Mouse (Mus musculus): ENCODE measurements around the gene Cbfa2t3.

The Cbfa2t3 gene

GRCm38 (mm10) chr8:122666827-122667226 lies 32.1 kb downstream of the Cbfa2t3 start:
- DNase-seq (ENCODE audit: extremely low read depth, low read depth, low spot score) = no peak

DNA sequence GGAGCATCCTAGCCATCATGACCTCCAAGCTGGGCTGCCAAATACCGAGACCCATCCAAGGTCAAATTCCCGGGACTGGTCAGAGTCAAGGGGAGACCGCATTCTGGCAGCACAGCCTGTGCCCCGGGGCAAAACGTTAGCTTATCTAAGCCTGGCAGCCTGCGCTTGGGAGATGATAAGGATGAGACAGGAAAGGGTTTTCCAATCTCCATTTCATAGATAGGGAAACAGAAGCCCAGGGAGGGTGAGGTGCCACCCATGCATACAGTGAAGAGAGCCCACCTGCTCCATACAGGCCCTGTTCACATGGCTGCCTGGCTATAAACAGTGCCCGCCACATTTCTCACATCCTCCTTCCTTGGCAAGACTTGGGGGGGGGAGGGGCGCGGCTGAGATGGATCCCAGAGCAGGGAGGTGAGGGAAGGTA lies 32.6 kb downstream of the Cbfa2t3 start:
- DNase-seq (ENCODE audit: extremely low read depth, low read depth, low spot score) = no peak

- no peak for DNase-seq (ENCODE audit: extremely low read depth, low read depth, low spot score)
Observed at GRCm38 (mm10) chr8:122665667-122666316, 33.1 kb downstream of the Cbfa2t3 start.

DNA sequence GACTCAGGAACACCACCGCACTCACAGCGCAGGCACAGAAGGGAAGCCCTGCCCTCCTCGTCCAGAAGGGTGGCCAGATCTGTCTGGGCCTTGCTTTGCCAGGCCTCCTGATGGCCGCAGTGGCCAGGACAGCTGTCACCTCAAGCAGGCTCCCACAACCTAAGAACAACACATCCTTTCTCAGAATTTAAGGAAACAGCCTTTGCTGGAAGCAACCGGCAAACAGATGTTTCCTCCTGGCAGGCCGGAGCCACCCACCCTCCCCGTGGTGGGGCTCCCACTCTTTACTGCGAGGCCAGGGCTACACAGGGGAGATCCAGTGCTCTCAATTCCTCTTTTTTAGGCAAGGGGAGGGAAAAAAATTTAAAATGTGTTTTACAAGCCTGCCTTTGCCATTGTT lies 33.7 kb downstream of the Cbfa2t3 start:
- DNase-seq (ENCODE audit: extremely low read depth, low read depth, low spot score) = no peak

- DNase-seq (ENCODE audit: extremely low read depth, low read depth, low spot score) = no peak
Observed at GRCm38 (mm10) chr8:122663670-122664069, 35.2 kb downstream of the Cbfa2t3 start.

- no peak for DNase-seq (ENCODE audit: extremely low read depth, low read depth, low spot score)
Observed at GRCm38 (mm10) chr8:122663106-122663505, 35.8 kb downstream of the Cbfa2t3 start.

GRCm38 (mm10) chr8:122661894-122662293 lies 37.0 kb downstream of the Cbfa2t3 start:
- no peak for DNase-seq (ENCODE audit: extremely low read depth, low read depth, low spot score)

DNA sequence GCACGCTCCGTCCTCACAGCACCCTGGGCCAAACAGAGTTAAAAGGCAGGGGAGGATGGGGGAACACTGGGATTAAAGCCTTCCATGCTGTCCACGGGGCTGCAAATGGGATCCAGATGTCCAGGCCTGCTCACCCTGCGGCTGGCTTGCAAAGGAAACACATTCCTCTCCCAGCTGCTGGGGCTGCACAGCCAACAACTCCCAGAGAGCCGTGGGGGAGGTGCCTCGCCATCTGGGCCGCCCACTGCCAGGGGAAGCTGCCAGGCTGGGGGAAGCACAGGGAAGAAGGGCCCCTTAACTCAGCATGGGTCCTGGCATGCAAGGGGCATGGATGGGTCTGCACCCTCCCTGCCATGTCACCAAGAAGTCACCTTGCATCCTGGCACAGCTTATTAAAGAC lies 37.8 kb downstream of the Cbfa2t3 start:
- DNase-seq (ENCODE audit: extremely low read depth, low read depth, low spot score) = no peak

DNA sequence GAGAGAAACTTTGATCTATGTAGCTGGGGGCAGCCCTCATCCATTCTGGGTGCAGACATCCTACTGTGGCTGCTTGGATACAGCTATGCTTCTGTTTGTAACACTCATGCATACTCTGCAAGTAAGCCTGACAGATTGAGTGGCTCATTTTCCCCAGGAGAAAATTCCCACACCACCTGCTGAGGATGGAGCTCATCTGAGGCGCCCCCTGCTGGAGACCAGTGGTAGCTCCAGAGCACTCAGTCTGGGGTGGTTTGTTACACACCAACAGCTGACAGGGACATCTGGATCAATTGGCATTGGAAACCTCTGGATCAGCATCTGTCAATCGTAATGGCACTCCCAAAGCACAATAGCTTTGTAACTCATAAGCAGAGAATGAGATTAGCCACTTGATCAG lies 38.9 kb downstream of the Cbfa2t3 start:
- DNase-seq (ENCODE audit: extremely low read depth, low read depth, low spot score) = no peak

- DNase-seq (ENCODE audit: extremely low read depth, low read depth, low spot score) = no peak
Observed at GRCm38 (mm10) chr8:122658807-122659160, 40.1 kb downstream of the Cbfa2t3 start.

DNA sequence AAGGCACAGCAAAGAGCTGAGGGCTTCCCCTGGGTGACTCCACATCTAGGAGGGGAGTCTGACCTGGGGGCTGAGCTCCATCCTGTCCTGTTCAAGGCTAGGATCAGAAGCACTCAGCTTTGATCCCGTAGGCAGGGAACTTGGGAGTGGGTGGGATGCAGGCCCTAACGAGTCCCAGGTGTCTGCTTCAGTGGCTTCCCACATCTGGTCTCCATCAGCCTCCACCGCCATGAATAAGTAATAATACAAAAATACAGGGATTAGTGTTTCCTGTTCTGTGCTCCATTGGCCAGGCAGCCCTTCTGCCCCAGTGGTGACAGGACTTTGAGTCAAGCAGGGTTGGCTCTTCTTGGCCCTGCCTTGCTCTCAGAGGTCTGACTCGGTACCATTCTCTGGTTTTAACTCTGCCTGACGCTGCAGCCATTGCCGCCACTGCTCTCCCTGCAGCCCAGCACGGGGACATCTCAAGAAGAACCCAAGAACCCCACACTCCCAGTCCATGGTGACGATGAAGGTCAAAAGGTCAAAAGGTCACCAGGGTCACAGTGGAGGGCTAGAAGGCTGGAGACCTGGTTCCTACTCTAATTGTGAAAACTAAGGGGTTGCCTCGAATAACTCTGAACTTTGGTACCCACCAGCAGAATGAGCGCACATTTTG lies 40.6 kb downstream of the Cbfa2t3 start:
- no peak for DNase-seq (ENCODE audit: extremely low read depth, low read depth, low spot score)

DNA sequence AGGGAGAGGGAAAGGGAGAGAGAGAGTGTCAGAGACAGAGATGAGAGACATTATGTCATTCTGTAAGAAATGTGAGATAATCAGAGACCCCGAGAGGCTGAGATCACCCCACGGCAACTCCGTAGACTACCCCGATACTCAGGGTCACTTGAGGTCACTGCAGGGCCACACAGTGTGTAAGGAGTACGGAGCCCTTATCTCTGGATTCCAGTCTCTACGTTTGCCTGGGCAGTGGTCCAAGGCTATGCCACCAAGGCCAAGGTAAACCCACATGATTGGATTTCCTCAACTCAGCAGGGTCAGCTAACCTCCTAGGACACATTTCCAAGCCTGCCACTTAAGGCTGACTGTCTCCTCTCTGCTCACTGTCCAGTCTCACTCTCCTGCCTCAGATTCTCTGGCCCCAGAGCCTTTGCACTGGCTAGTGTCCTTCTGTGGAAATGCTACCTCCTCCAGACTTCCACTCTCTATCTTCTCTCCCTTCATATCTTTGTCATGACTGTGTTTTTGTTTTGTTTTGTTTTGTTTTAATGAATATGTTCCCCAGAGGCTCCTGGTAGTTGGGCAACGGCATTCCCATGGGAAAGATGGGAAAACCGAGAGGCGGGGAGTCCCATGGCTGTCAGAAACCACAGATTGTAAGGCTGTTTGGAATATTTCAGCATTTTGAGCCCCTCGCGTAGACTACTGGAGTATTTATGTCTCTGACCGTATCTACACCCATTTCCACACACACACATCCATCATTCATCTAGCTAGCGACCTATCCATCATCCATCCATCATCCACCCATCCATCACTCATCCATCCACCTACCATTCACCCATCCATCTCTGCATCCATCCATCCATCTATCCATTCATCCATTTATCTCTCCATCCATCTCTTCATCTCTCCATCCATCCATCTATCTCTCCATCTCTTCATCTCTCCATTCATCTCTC lies 42.6 kb downstream of the Cbfa2t3 start:
- DNase-seq (ENCODE audit: extremely low read depth, low read depth, low spot score) = no peak

DNA sequence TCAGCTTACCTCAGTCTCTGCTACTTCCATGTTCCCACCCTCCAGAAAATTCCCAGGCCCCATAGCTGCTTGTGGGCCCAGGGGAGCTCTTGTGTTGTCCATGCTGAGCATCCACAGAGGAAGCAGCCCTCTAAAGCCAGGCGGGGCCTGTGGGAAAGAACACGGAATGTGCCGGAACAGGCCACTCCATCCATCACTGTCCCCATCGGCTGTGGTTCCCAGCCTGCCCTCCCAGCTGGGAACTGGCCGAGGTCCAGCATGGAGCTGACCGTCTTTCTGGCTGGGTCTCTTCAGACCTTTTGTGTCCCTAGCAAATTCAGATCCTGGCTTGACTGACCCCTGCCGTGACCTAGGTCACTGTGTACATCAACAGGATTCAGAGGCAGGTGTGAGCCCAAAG lies 44.1 kb downstream of the Cbfa2t3 start:
- no peak for DNase-seq (ENCODE audit: extremely low read depth, low read depth, low spot score)

DNA sequence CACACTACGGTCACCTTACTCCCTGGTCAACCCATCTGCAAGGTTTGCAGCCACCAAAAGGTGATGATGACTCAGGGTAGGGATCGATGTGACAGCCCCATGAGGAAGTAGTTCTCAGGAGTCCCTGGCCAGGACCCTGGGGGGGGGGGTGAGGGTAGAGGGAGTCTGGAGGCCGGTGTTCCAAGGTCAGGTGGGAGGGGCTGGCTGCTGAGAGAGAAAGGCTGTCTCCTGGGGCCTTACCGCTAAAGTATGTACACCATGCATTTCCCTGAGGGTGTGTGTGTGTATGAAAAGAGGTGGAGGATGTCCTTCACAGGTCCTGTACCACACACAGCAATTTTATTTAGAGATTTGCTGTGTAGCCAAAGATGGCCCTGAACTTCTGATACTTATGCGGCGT lies 46.3 kb downstream of the Cbfa2t3 start:
- DNase-seq (ENCODE audit: extremely low read depth, low read depth, low spot score) = no peak

DNA sequence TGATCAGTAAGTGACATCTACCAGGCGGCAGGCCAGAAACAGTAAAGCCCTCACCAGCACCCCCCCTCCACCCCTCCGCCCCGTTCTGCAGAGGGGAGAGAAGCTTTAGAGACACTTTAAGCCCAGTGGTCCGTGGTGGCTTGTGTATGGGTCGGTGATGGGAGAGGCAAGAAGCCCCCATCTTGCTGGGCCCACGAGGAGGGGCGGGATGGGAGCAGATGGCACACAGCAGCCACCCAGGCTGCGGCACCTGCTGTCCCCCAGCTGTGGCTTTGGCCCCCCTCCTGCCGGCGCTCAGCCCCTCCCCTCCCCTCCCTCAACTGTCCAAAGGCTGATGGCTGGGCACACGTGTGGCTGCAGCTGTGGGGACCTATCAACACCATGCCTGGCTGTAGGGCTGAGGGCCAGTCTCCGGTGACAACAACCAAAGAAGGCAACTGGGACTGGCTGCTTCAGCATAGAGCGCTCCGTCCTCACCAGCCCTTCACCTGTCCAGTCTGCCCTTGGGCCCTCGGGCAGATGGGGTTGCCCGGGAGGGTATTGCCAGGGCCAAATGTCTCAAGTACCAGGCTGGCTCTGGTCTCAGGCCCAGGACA lies 47.5 kb downstream of the Cbfa2t3 start:
- DNase-seq (ENCODE audit: extremely low read depth, low read depth, low spot score) = no peak

DNA sequence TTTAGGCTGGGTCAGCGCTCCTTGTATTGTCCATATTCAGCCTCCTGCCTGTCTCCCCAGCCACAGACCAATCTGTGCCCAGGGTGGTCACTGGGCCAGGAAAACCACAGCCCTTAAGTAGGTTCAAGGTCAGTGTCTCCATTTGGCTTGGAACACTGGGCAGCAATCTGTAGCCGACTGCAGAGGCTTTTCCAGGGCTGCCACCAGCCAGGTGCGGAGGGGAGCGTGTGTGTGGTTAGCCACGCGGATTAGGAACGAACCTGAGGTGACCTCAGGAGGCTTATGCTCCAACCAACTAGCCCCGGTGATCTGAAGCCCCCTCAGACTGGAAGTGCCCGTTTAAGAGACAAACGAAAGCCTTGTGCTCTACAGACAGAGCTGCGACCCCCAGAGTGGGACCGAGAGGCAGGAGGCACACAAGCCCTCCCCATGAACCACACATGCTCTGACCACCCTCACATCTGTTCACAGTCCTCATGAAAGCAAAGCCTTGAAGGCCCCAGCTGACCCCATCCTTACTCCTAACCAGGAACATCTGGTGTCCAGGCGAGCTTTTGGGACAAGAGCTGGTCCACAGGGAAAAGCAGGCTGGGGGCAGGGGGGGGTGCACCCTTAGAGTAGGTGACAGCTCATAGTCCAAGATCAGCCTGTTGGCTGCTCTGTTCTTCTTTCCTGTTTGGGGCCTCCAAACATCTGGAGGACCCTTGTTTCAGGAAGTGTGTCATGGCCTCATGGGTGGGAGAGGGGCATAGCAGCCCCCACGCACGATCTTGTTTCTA lies 50.5 kb downstream of the Cbfa2t3 start:
- no peak for DNase-seq (ENCODE audit: extremely low read depth, low read depth, low spot score)

GRCm38 (mm10) chr8:122646337-122646736 lies 52.6 kb downstream of the Cbfa2t3 start:
- DNase-seq (ENCODE audit: extremely low read depth, low read depth, low spot score) = no peak

DNA sequence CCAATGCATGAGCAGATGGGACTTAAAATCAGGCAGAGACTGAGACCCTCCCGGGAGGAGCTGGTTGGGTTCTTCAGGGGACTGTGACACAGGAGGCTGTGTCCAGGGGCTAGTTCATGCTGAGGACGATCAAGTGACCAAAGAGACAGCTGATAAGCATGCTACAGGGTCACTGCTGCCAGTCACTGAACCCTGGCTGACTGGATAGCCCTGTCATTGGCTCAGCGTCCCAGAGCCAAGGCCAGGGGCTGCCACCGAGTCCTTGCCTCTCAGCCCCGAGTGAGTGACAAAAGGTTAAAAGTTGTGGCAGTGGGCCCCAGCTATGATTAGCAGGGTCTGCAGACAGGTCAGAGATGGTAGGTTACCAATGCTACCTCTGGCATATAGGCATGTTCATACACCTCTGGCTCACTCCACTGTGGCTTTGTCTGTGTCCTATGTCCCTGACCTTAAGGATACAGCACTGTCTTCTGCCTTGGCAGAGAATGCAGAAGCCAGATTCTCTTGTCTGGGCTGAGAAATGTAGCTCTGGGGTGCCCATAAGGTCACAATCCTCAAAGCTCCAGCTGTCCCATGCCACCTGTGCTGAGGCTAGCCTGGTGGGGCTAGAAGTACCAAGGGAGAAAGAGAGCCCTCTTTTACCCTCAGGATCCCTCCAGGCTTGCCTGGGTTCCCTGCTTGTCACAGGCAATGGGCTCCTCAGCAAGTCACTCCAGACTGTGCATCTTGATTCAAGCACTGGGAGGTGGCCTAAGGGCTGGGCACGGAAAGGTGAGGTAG lies 54.5 kb downstream of the Cbfa2t3 start:
- DNase-seq (ENCODE audit: extremely low read depth, low read depth, low spot score) = no peak

DNA sequence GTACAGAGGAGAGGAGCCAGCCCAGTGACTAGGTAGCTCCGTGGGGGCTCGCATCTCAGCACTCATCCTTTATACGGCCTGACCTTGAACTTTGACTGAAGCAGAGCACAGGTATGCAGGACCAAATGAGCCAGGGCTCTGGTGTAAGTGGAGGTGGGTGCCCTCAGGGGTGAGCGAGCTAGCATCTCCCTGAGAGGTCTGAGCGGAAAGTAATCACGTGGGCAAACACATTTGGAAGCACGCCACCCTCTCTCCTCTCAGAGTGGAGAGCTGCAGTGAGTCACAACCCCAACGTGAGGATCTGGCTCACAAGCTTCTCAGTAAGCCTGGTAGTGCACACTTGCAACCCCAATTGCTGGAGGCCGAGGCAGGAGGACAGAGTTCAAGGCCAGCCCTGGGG lies 56.8 kb downstream of the Cbfa2t3 start:
- no peak for DNase-seq (ENCODE audit: extremely low read depth, low read depth, low spot score)

DNA sequence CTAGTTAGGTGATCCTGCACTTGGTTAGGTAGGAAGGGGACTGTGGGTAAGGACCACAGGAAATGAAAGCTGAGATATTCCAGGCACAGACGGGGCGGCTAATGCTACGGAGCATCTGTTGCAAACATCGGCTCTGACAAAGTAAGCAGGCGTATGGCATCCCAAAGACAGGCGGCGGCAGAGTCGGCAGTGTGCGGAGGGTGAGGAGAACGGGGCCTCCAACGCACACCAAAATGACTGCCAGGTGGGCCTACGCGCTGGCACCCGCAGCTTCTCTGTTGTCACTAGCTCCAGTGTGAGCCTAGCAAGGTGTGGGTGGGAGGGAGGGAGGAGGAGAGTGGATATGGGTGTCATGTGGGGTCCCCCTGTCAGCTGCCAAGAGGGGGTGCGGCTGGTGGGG lies 57.5 kb downstream of the Cbfa2t3 start:
- DNase-seq (ENCODE audit: extremely low read depth, low read depth, low spot score) = no peak

Data from fat pad, adult 2 months (tissue).